Mouse (Mus musculus): ENCODE data around the gene Elp1. TPM values are rescaled to one million over a fixed set of nuclear protein-coding genes. Genes with fewer than 3 reads are reported as not detected.

The Elp1 gene
- 42.1 and 46.9 TPM in 2 replicates for polyA plus RNA-seq (2015; fragmentation: Nextera tagmentation; extraction: Ambion mirVana)

DNA sequence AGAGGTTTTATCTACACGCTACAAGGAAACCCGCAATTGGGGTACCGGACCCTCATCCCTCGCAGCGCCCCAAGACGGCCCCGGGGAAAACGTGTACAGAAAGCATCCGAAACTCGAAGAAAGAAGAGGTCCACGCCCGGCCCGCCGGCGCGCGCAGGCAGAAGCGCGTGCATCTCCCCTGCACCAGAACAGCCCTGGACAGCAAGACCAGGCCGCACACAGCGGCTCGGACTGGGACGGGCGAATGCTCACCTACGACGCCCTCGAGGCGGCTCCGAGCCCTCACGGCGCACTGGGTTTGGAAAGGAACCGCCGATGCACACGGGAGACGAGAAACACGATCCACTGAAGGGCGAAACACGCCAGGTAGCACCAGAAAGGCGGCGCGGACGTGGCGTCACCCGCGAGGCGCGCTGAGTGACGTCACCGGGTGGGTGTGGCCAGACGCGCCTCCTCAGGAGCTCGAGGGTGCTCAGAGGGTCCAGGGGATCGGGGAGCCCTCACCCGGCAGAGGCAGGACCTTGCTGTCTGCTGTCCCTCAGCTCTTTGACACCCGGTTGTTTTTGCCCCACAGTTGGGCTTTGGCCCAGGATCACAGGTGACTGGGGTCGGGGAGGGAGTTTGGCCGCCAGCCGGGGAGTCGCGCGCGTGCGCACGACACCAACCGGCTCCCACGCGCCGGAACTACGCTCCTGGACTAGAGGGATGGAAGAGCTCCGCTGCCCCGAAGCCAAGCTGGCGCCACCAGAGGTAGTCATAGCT lies at the start of gene Elp1, which contains the start of gene Fam206a:
Gene Elp1 (minus strand): TSS at position 425 of the 762 bp plus-strand sequence.
Gene Fam206a (plus strand): TSS at position 439 of the 762 bp plus-strand sequence.

GRCm38 (mm10) chr4:56743363-56744195 lies 58.6 kb downstream of the Elp1 start, which contains the start of gene Actl7a:
Actl7a (plus strand) TSS chr4:56743413.

DNA sequence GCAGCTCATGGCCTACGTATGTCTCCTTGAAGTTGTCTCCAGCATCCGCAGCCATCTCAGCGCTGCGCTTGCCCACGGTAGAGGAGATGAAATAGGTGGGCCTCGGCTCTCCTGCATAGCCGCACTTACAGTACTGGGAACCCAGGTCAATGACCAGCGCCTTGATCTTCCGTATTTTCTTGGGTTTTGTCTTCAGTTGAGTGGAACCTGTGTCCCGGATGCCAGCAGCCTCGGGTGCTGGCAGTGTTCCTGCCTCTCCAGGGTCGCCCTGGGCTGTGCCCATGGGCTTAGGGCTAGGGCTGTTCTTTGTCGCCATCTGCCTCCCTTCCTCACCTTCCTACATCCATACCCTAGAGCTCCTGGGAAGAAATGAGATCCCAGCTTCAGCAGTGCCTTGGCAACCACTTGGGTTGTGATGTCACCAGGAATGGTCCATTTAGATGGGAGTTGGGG lies 61.1 kb downstream of the Elp1 start, which contains the start of gene Actl7b:
Gene Actl7b (minus strand): TSS at position 403 of the 453 bp plus-strand sequence.

GRCm38 (mm10) chr4:56740020-56740485 lies 62.1 kb downstream of the Elp1 start, which contains the start of gene Gm26657:
Gm26657 (plus strand) TSS chr4:56740070.

Other genes starting within 250 kb of the Elp1 start
- not detected in 2 replicates for gene Gm26657, start 62.3 kb downstream of the Elp1 start, polyA plus RNA-seq (2015; fragmentation: Nextera tagmentation; extraction: Ambion mirVana)
- not detected in 2 replicates for gene Actl7b, start 60.9 kb downstream of the Elp1 start, polyA plus RNA-seq (2015; fragmentation: Nextera tagmentation; extraction: Ambion mirVana)
- gene Actl7a, start 58.9 kb downstream of the Elp1 start, polyA plus RNA-seq (2015; fragmentation: Nextera tagmentation; extraction: Ambion mirVana): not detected in 2 replicates
- gene Fam206a, start within 50 bp of the Elp1 start, polyA plus RNA-seq (2015; fragmentation: Nextera tagmentation; extraction: Ambion mirVana): 11.2 and 12.2 TPM in 2 replicates
- 20.1 and 22.5 TPM in 2 replicates for gene Ctnnal1, start 62.9 kb upstream of the Elp1 start, polyA plus RNA-seq (2015; fragmentation: Nextera tagmentation; extraction: Ambion mirVana)
- gene Tmem245, start 145.1 kb upstream of the Elp1 start, polyA plus RNA-seq (2015; fragmentation: Nextera tagmentation; extraction: Ambion mirVana): 11.9 and 12.5 TPM in 2 replicates
- gene Frrs1l, start 188.1 kb upstream of the Elp1 start, polyA plus RNA-seq (2015; fragmentation: Nextera tagmentation; extraction: Ambion mirVana): 30.5 and 30.9 TPM in 2 replicates

Data from neural tube, postnatal 0 days (tissue).